Mouse (Mus musculus): ENCODE measurements around the gene Clic4. TPM values are rescaled to one million over a fixed set of nuclear protein-coding genes. Genes with fewer than 3 reads are reported as not detected.
A peak's percentile ranks its signal among the peaks of the same experiment; 100 is the strongest.

The Clic4 gene
- polyA plus RNA-seq, 1 experiment from 2014 or later = 211 TPM

DNA sequence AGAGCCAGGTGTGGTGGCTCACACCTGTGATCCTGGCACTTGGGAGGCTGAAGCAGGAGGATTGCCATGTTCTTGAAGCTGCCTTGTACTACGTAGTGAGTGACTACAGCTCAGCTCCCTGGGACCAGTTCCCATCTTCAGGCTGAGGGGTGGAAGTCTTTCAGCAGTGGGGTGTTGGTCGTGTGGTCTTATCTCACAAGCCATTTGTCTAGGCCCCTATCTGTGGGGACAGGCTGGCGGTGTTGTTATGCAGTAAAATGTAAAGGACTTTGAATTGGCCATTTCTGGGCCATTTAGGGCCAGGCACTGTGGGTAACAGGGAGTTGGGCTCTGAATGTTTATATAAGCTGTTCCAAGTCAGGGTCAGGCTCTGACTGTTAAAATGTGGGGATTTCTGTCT lies 15.4 kb upstream of the Clic4 start:
- Histone ChIP-seq H3K36me3 (ENCODE audit: insufficient read depth, low read length) (no peaks in the 10 kb centered on the region), H3K4me1 (ENCODE audit: insufficient read depth, low read depth, low read length) (peaks cover 37% of the 10 kb centered on the region), H3K9ac (replicated peaks; ENCODE audit: low read depth) (no peak overlapping the region), H3K27me3 (replicated peaks; ENCODE audit: insufficient read depth, low read length) (no peaks in the 10 kb centered on the region), H3K9me3 (ENCODE audit: low read length) (no peaks in the 10 kb centered on the region), H3K4me3 (ENCODE audit: low read depth, low read length) (no peak overlapping the region), H3K4me2 (replicated peaks; ENCODE audit: low read depth, low read length) (no peak overlapping the region), H3K27ac (ENCODE audit: low read length) (peak overlapping the region; percentile 84)
- DNase-seq (ENCODE audit: low spot score) = no peak
- 46% methylated on average over 3 of the region's 3 CpGs for WGBS
- TF ChIP-seq CTCF (IDR thresholded peaks at IDR 0.05) = no peak
- TF ChIP-seq EP300 (IDR thresholded peaks at IDR 0.05) = no peak
- ATAC-seq = no peak

DNA sequence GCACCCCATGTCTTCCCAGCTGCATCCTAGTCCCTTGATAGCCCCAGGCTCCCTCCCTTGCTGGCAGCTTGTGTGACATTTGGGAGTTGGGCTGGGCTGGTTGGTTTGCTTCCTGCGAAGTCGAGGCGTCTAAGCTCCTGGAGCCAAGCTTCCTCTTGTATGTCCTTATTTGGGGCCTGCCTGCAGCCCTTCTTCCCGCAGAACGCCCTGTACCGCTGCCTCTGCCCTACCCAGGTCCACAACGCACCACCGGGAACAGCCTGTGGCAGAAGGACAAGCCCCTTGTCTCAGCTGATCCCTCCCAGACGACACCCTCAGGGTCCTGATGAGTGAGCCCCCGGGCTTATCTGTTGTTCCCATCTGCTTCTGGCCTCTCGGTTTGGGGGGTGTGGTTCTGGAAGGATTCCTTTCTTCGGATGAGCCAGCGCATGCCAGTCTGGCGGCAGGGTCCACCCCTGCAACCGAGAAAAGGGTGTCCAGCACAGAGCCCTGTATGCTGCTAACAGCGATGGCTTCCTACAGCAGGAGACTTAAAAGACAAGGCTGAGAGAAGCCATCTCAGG lies 14.3 kb upstream of the Clic4 start:
- DNase-seq (ENCODE audit: low spot score) (peak; percentile 94), ATAC-seq (peak; percentile 90)
- Histone ChIP-seq H3K36me3 (ENCODE audit: insufficient read depth, low read length) (no peaks in the 10 kb centered on the region), H3K4me1 (ENCODE audit: insufficient read depth, low read depth, low read length) (peaks cover 28% of the 10 kb centered on the region), H3K4me2 (replicated peaks; ENCODE audit: low read depth, low read length) (peak overlapping the region; percentile 19), H3K9me3 (ENCODE audit: low read length) (no peaks in the 10 kb centered on the region), H3K9ac (replicated peaks; ENCODE audit: low read depth) (no peak overlapping the region), H3K27me3 (replicated peaks; ENCODE audit: insufficient read depth, low read length) (no peaks in the 10 kb centered on the region), H3K4me3 (ENCODE audit: low read depth, low read length) (no peak overlapping the region), H3K27ac (ENCODE audit: low read length) (peak overlapping the region; percentile 84)
- 12% methylated on average over 16 of the region's 16 CpGs for WGBS
- peak; percentile 96 for TF ChIP-seq EP300 (IDR thresholded peaks at IDR 0.05)
- no peak for TF ChIP-seq CTCF (IDR thresholded peaks at IDR 0.05)

DNA sequence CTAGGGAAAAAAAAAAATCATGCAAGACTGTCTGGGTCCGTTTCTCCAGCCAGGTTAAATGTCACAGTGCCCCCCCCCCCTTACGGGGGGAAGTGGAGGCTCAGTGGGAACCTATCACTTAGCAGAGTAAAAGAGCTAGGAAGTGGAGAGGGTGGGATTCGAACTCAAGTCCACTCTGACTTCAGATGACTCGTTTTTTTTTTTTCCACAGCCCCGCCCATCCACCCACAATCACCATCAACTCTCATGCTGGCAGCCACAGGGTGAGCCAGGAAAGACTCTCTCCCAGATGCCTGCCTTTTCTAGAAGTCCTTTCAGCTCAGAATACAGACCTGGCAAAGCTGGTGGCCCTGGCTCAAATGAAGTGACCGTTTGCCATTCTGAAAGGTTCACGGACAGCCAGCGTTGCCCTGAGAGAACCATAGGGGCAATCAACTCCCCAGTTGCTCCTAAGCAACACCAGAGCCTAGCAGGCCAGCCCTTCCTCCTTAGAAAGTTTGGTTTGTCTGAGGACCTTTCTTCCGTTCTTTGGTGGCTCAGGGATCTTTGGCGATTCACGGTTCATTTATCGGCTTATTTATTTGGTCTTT lies 13.5 kb upstream of the Clic4 start:
- Histone ChIP-seq H3K9me3 (ENCODE audit: low read length) (no peaks in the 10 kb centered on the region), H3K4me1 (ENCODE audit: insufficient read depth, low read depth, low read length) (peaks cover 23% of the 10 kb centered on the region), H3K36me3 (ENCODE audit: insufficient read depth, low read length) (no peaks in the 10 kb centered on the region), H3K4me2 (replicated peaks; ENCODE audit: low read depth, low read length) (no peak overlapping the region), H3K27me3 (replicated peaks; ENCODE audit: insufficient read depth, low read length) (no peaks in the 10 kb centered on the region), H3K9ac (replicated peaks; ENCODE audit: low read depth) (no peak overlapping the region), H3K4me3 (ENCODE audit: low read depth, low read length) (no peak overlapping the region), H3K27ac (ENCODE audit: low read length) (peak overlapping the region; percentile 84)
- DNase-seq (ENCODE audit: low spot score) (peak; percentile 19), ATAC-seq (no peak)
- no peak for TF ChIP-seq CTCF (IDR thresholded peaks at IDR 0.05)
- no peak for TF ChIP-seq EP300 (IDR thresholded peaks at IDR 0.05)
- WGBS = 45% methylated on average over 12 of the region's 12 CpGs

DNA sequence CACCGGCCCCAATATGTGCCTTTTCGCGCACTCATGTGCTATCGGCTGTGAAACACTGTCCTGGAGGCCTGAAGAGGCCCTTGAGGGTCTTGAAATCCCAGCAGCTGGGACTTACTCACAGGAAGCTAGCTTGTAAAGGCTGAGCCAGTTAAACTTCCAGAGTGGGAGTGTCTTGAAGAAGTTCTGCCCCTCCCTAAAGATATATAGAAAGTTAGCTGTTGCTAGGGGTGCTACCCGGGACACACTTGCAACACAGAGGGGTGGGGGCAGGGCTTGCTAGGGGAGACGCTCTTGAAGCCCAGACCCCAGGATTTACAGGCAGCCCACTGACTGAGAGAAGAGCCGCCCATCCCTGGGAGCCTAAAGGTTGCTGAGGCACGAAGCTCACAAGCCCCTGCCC lies 12.8 kb upstream of the Clic4 start:
- no peaks in the 10 kb centered on the region for H3K36me3 ChIP-seq (ENCODE audit: insufficient read depth, low read length)
- H3K9me3 ChIP-seq (ENCODE audit: low read length) = no peaks in the 10 kb centered on the region
- no peak overlapping the region for H3K4me2 ChIP-seq (replicated peaks; ENCODE audit: low read depth, low read length)
- H3K4me3 ChIP-seq (ENCODE audit: low read depth, low read length) = no peak overlapping the region
- H3K27me3 ChIP-seq (replicated peaks; ENCODE audit: insufficient read depth, low read length) = no peaks in the 10 kb centered on the region
- peaks cover 23% of the 10 kb centered on the region for H3K4me1 ChIP-seq (ENCODE audit: insufficient read depth, low read depth, low read length)
- no peak overlapping the region for H3K9ac ChIP-seq (replicated peaks; ENCODE audit: low read depth)
- no peak for TF ChIP-seq EP300 (IDR thresholded peaks at IDR 0.05)
- no peak for TF ChIP-seq CTCF (IDR thresholded peaks at IDR 0.05)
- WGBS = 47% methylated on average over 8 of the region's 8 CpGs
- DNase-seq (ENCODE audit: low spot score) (peak; percentile 86), ATAC-seq (peak; percentile 15; the same call in 1 of the 2 replicates)
- peak overlapping the region; percentile 84 for H3K27ac ChIP-seq (ENCODE audit: low read length)

DNA sequence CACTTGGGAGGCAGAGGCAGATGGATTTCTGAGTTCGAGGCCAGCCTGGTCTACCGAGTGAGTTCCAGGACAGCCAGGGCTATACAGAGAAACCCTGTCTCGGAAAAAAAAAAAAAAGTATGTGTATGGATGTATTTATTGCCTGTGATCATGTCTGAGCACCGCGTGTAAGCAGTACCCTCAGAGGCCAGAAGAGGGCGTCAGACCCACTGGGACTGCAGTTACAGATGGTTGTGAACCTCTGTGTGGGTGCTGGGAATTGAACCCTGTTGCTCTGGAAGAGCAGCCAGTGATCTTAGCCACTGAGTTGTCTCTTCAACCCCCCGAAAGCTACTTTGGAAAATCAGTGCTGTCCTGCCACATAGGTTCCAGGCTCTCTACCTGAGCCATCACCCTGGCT lies 11.3 kb upstream of the Clic4 start:
- 84% methylated on average over 7 of the region's 7 CpGs for WGBS
- DNase-seq (ENCODE audit: low spot score) = no peak
- ATAC-seq = no peak
- Histone ChIP-seq H3K9me3 (ENCODE audit: low read length) (no peaks in the 10 kb centered on the region), H3K4me1 (ENCODE audit: insufficient read depth, low read depth, low read length) (peaks cover 23% of the 10 kb centered on the region), H3K27me3 (replicated peaks; ENCODE audit: insufficient read depth, low read length) (no peaks in the 10 kb centered on the region), H3K36me3 (ENCODE audit: insufficient read depth, low read length) (no peaks in the 10 kb centered on the region), H3K27ac (ENCODE audit: low read length) (no peak overlapping the region), H3K4me2 (replicated peaks; ENCODE audit: low read depth, low read length) (no peak overlapping the region), H3K9ac (replicated peaks; ENCODE audit: low read depth) (no peak overlapping the region), H3K4me3 (ENCODE audit: low read depth, low read length) (no peak overlapping the region)
- TF ChIP-seq EP300 (IDR thresholded peaks at IDR 0.05) = no peak
- peak; percentile 32; the same call in 1 of the 2 replicates for TF ChIP-seq CTCF (IDR thresholded peaks at IDR 0.05)

DNA sequence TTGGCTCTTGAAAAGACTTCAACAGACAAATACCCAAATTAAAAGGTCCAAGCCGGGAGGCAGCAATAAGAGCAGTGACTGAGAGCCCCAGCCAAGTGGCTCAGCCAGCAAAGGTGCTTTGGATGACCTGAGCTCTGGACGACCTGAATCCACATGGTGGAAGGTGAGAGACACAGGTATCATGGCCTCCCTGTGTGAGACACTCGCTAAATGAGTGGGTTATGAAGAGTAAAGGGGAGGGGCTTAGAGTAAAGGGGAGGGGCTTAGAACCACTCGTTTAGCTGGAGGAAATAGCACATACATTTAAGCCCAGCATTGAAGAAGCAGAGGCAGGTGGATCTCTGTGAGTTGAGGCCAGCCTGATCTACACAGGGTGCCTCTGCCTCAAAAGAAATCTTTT lies 10.8 kb upstream of the Clic4 start:
- Histone ChIP-seq H3K9me3 (ENCODE audit: low read length) (no peaks in the 10 kb centered on the region), H3K4me1 (ENCODE audit: insufficient read depth, low read depth, low read length) (peaks cover 23% of the 10 kb centered on the region), H3K36me3 (ENCODE audit: insufficient read depth, low read length) (no peaks in the 10 kb centered on the region), H3K27me3 (replicated peaks; ENCODE audit: insufficient read depth, low read length) (no peaks in the 10 kb centered on the region), H3K4me3 (ENCODE audit: low read depth, low read length) (no peak overlapping the region), H3K27ac (ENCODE audit: low read length) (no peak overlapping the region), H3K9ac (replicated peaks; ENCODE audit: low read depth) (no peak overlapping the region), H3K4me2 (replicated peaks; ENCODE audit: low read depth, low read length) (no peak overlapping the region)
- TF ChIP-seq CTCF (IDR thresholded peaks at IDR 0.05) = no peak
- TF ChIP-seq EP300 (IDR thresholded peaks at IDR 0.05) = no peak
- no peak for DNase-seq (ENCODE audit: low spot score)
- no peak for ATAC-seq
- 59% methylated on average over 4 of the region's 4 CpGs for WGBS
